Mouse (Mus musculus) spleen, postnatal 36 days (tissue): ENCODE measurements around the gene Smap1.
"Not testable (repeated sequence)": the region's sequence is repeated elsewhere in the genome, so short reads cannot be mapped to it uniquely, and the experiment has no call there.

Source experiments
- DNase-seq, 2 experiments: peaks; one replicate each; pipeline ENCODE4 v3.0.0; 2022; ENCODE audit warnings: low spot score in 2 of 2, mixed read lengths in 1 of 2

Smap1 gene

GRCm38 (mm10) chr1:23921711-23922529, at the start of gene Smap1:
Gene Smap1 (minus strand): TSS chr1:23922317.
- peak; percentile 77 for DNase-seq

- not testable (repeated sequence) for DNase-seq
These were observed 49.0 kb upstream of the Smap1 start for GRCm38 (mm10) chr1:23971159-23971558.

GRCm38 (mm10) chr1:23968027-23968725, 46.1 kb upstream of the Smap1 start:
- peak in 1 of 2 experiments; percentile 10 for DNase-seq

- DNase-seq: peak; percentile 54 to 78
These were observed 44.1 kb upstream of the Smap1 start for GRCm38 (mm10) chr1:23966226-23966625.

GRCm38 (mm10) chr1:23959415-23959732, 37.3 kb upstream of the Smap1 start:
- no peak for DNase-seq

GRCm38 (mm10) chr1:23958668-23959414, 36.7 kb upstream of the Smap1 start:
- no peak for DNase-seq

GRCm38 (mm10) chr1:23958101-23958500, 36.0 kb upstream of the Smap1 start:
- DNase-seq: no peak

GRCm38 (mm10) chr1:23955539-23955938, 33.4 kb upstream of the Smap1 start:
- DNase-seq: no peak

GRCm38 (mm10) chr1:23953921-23954320, 31.8 kb upstream of the Smap1 start:
- no peak for DNase-seq

- no peak for DNase-seq
These were observed 26.9 kb upstream of the Smap1 start for GRCm38 (mm10) chr1:23948778-23949699.

GRCm38 (mm10) chr1:23948290-23948689, 26.2 kb upstream of the Smap1 start:
- DNase-seq: no peak

- DNase-seq: no peak
These were observed 22.0 kb upstream of the Smap1 start for GRCm38 (mm10) chr1:23944076-23944475.

- no peak for DNase-seq
These were observed 21.2 kb upstream of the Smap1 start for GRCm38 (mm10) chr1:23943146-23943940.

GRCm38 (mm10) chr1:23935408-23935762, 13.3 kb upstream of the Smap1 start:
- no peak for DNase-seq

GRCm38 (mm10) chr1:23934669-23935407, 12.7 kb upstream of the Smap1 start:
- no peak for DNase-seq

GRCm38 (mm10) chr1:23929410-23929809, 7.3 kb upstream of the Smap1 start:
- DNase-seq: no peak

GRCm38 (mm10) chr1:23928371-23928770, 6.3 kb upstream of the Smap1 start:
- no peak for DNase-seq

GRCm38 (mm10) chr1:23923779-23924708, 1.9 kb upstream of the Smap1 start:
- DNase-seq: no peak

- no peak for DNase-seq
These were observed 390 bp upstream of the Smap1 start for GRCm38 (mm10) chr1:23922530-23922884.
